Mouse (Mus musculus): ENCODE results near the gene Higd1b. TPM values are rescaled to one million over a fixed set of nuclear protein-coding genes. Genes with fewer than 3 reads are reported as not detected.

The Higd1b gene
- total and polyA plus RNA-seq, 2 experiments, result not detected

- Histone ChIP-seq H3K9ac (ENCODE audit: low read depth, low read length) (no peak overlapping the region), H3K79me2 (ENCODE audit: control insufficient read depth, insufficient read depth, low read length) (no peaks in the 10 kb centered on the region; the same call in 1 of the 2 replicates), H3K36me3 (ENCODE audit: control insufficient read depth, insufficient read depth, low read length) (no peaks in the 10 kb centered on the region), H3K4me3 (ENCODE audit: insufficient read depth, low read depth, low read length) (no peak overlapping the region), H3K27me3 (ENCODE audit: control insufficient read depth, insufficient read depth, low read length) (peaks cover 3% of the 10 kb centered on the region; the same call in 1 of the 2 replicates), H3K4me1 (ENCODE audit: control insufficient read depth, insufficient read depth, low read length) (no peaks in the 10 kb centered on the region), H3K27ac (replicated peaks; ENCODE audit: insufficient read depth, low read depth, low read length) (no peak overlapping the region)
- 73% methylated on average over 4 of the region's 4 CpGs for WGBS
- TF ChIP-seq POLR2A (IDR thresholded peaks at IDR 0.05; ENCODE audit: extremely low read depth, insufficient read depth, low read length), result no peak
- no peak for TF ChIP-seq CTCF (IDR thresholded peaks at IDR 0.05; ENCODE audit: low read depth, low read length)
- no peak for DNase-seq (ENCODE audit: extremely low read depth, low read depth, low spot score)
These were observed 24.7 kb upstream of the Higd1b start for GRCm38 (mm10) chr11:102810721-102811485.

GRCm38 (mm10) chr11:102814881-102815280 lies 20.8 kb upstream of the Higd1b start:
- DNase-seq (ENCODE audit: extremely low read depth, low read depth, low spot score), result no peak
- H3K9ac ChIP-seq (ENCODE audit: low read depth, low read length), result no peak overlapping the region
- no peaks in the 10 kb centered on the region; the same call in 1 of the 2 replicates for H3K79me2 ChIP-seq (ENCODE audit: control insufficient read depth, insufficient read depth, low read length)
- H3K4me3 ChIP-seq (ENCODE audit: insufficient read depth, low read depth, low read length), result no peak overlapping the region
- no peaks in the 10 kb centered on the region for H3K36me3 ChIP-seq (ENCODE audit: control insufficient read depth, insufficient read depth, low read length)
- peaks cover 18% of the 10 kb centered on the region for H3K27me3 ChIP-seq (ENCODE audit: control insufficient read depth, insufficient read depth, low read length)
- no peak for TF ChIP-seq POLR2A (IDR thresholded peaks at IDR 0.05; ENCODE audit: extremely low read depth, insufficient read depth, low read length)
- no peak for TF ChIP-seq CTCF (IDR thresholded peaks at IDR 0.05; ENCODE audit: low read depth, low read length)
- no peaks in the 10 kb centered on the region for H3K4me1 ChIP-seq (ENCODE audit: control insufficient read depth, insufficient read depth, low read length)
- no peak overlapping the region for H3K27ac ChIP-seq (replicated peaks; ENCODE audit: insufficient read depth, low read depth, low read length)

GRCm38 (mm10) chr11:102818121-102819020 lies 17.3 kb upstream of the Higd1b start:
- peaks cover 22% of the 10 kb centered on the region for H3K27me3 ChIP-seq (ENCODE audit: control insufficient read depth, insufficient read depth, low read length)
- peak overlapping the region; percentile 56 for H3K9ac ChIP-seq (ENCODE audit: low read depth, low read length)
- no peaks in the 10 kb centered on the region for H3K4me1 ChIP-seq (ENCODE audit: control insufficient read depth, insufficient read depth, low read length)
- no peaks in the 10 kb centered on the region; the same call in 1 of the 2 replicates for H3K79me2 ChIP-seq (ENCODE audit: control insufficient read depth, insufficient read depth, low read length)
- peak overlapping the region; percentile 53; the same call in 1 of the 2 replicates for H3K4me3 ChIP-seq (ENCODE audit: insufficient read depth, low read depth, low read length)
- H3K27ac ChIP-seq (replicated peaks; ENCODE audit: insufficient read depth, low read depth, low read length), result no peak overlapping the region
- WGBS, result 3% methylated on average over 81 of the region's 92 CpGs
- no peak for DNase-seq (ENCODE audit: extremely low read depth, low read depth, low spot score)
- no peaks in the 10 kb centered on the region for H3K36me3 ChIP-seq (ENCODE audit: control insufficient read depth, insufficient read depth, low read length)
- no peak for TF ChIP-seq CTCF (IDR thresholded peaks at IDR 0.05; ENCODE audit: low read depth, low read length)
- no peak for TF ChIP-seq POLR2A (IDR thresholded peaks at IDR 0.05; ENCODE audit: extremely low read depth, insufficient read depth, low read length)

GRCm38 (mm10) chr11:102819021-102819782 lies 16.4 kb upstream of the Higd1b start, which contains the start of gene Gjc1:
Gene Gjc1 (minus strand): TSS chr11:102819700.
- TF ChIP-seq CTCF (IDR thresholded peaks at IDR 0.05; ENCODE audit: low read depth, low read length) (no peak), POLR2A (IDR thresholded peaks at IDR 0.05; ENCODE audit: extremely low read depth, insufficient read depth, low read length) (no peak)
- H3K36me3 ChIP-seq (ENCODE audit: control insufficient read depth, insufficient read depth, low read length), result no peaks in the 10 kb centered on the region
- DNase-seq (ENCODE audit: extremely low read depth, low read depth, low spot score), result no peak
- 3% methylated on average over 85 of the region's 97 CpGs for WGBS
- H3K9ac ChIP-seq (ENCODE audit: low read depth, low read length), result peak within 1 kb of the TSS; percentile 56
- H3K27ac ChIP-seq (replicated peaks; ENCODE audit: insufficient read depth, low read depth, low read length), result no peak within 1 kb of the TSS
- H3K79me2 ChIP-seq (ENCODE audit: control insufficient read depth, insufficient read depth, low read length), result no peaks in the 10 kb centered on the region
- peak within 1 kb of the TSS; percentile 53; the same call in 1 of the 2 replicates for H3K4me3 ChIP-seq (ENCODE audit: insufficient read depth, low read depth, low read length)
- H3K4me1 ChIP-seq (ENCODE audit: control insufficient read depth, insufficient read depth, low read length), result no peaks in the 10 kb centered on the region
- peaks cover 20% of the 10 kb centered on the region for H3K27me3 ChIP-seq (ENCODE audit: control insufficient read depth, insufficient read depth, low read length)

- no peak for DNase-seq (ENCODE audit: extremely low read depth, low read depth, low spot score)
- Histone ChIP-seq H3K36me3 (ENCODE audit: control insufficient read depth, insufficient read depth, low read length) (no peaks in the 10 kb centered on the region), H3K4me3 (ENCODE audit: insufficient read depth, low read depth, low read length) (no peak overlapping the region), H3K79me2 (ENCODE audit: control insufficient read depth, insufficient read depth, low read length) (no peaks in the 10 kb centered on the region), H3K27me3 (ENCODE audit: control insufficient read depth, insufficient read depth, low read length) (peaks cover 23% of the 10 kb centered on the region), H3K9ac (ENCODE audit: low read depth, low read length) (no peak overlapping the region), H3K4me1 (ENCODE audit: control insufficient read depth, insufficient read depth, low read length) (no peaks in the 10 kb centered on the region), H3K27ac (replicated peaks; ENCODE audit: insufficient read depth, low read depth, low read length) (no peak overlapping the region)
- no peak for TF ChIP-seq POLR2A (IDR thresholded peaks at IDR 0.05; ENCODE audit: extremely low read depth, insufficient read depth, low read length)
- no peak for TF ChIP-seq CTCF (IDR thresholded peaks at IDR 0.05; ENCODE audit: low read depth, low read length)
- WGBS, result 15% methylated on average over 14 of the region's 14 CpGs
These were observed 15.8 kb upstream of the Higd1b start for GRCm38 (mm10) chr11:102819783-102820385.

All from liver, adult 2 months (tissue).